Mouse (Mus musculus) urinary bladder, adult 2 months (tissue): ENCODE measurements around the gene Sec24a. TPM values are rescaled to one million over a fixed set of nuclear protein-coding genes. Genes with fewer than 3 reads are reported as not detected.

Experiments used
- DNase-seq: peaks from one replicate; pipeline ENCODE4 v3.0.0; 2022; ENCODE audit warnings: low spot score
- polyA plus RNA-seq: library from polyadenylated mRNA; depleted of rRNA; stranded (reverse); fragments of >200 nt; gene quantifications from 2 replicates; pipeline ENCODE4 v1.2.3, GENCODE M21; 2012; rRNA removed

Sec24a gene
- polyA plus RNA-seq, 1 experiment, result 8.5 TPM

- no peak for DNase-seq
Measured at GRCm38 (mm10) chr11:51649889-51650199, 113.6 kb downstream of the Sec24a start.

- DNase-seq, result no peak
Measured at GRCm38 (mm10) chr11:51649111-51649888, 114.1 kb downstream of the Sec24a start.

- DNase-seq, result no peak
Measured at GRCm38 (mm10) chr11:51648566-51648965, 114.9 kb downstream of the Sec24a start.

- DNase-seq, result no peak
Measured at GRCm38 (mm10) chr11:51646751-51647667, 116.4 kb downstream of the Sec24a start.

GRCm38 (mm10) chr11:51646245-51646644 lies 117.2 kb downstream of the Sec24a start:
- DNase-seq, result no peak

GRCm38 (mm10) chr11:51645293-51645692 lies 118.1 kb downstream of the Sec24a start:
- no peak for DNase-seq

- DNase-seq, result no peak
Measured at GRCm38 (mm10) chr11:51644217-51644616, 119.2 kb downstream of the Sec24a start.

GRCm38 (mm10) chr11:51643761-51644160 lies 119.7 kb downstream of the Sec24a start:
- DNase-seq, result no peak

- no peak for DNase-seq
Measured at GRCm38 (mm10) chr11:51643202-51643601, 120.2 kb downstream of the Sec24a start.

Other genes with a start within 250 kb of the Sec24a start
- gene Phykpl, start 178.9 kb downstream of the Sec24a start, polyA plus RNA-seq, result 14.3 and 19.3 TPM in 2 replicates
- 198 and 201 TPM in 2 replicates for gene Hnrnpab, start 156.8 kb downstream of the Sec24a start, polyA plus RNA-seq
- 48.8 and 55.7 TPM in 2 replicates for gene Nhp2, start 143.9 kb downstream of the Sec24a start, polyA plus RNA-seq
- gene Rmnd5b, start 127.7 kb downstream of the Sec24a start, polyA plus RNA-seq, result 35.3 and 43.4 TPM in 2 replicates
- 4.2 and 4.9 TPM in 2 replicates for gene N4bp3, start 112.8 kb downstream of the Sec24a start, polyA plus RNA-seq
- gene D930048N14Rik, start 112.7 kb downstream of the Sec24a start, polyA plus RNA-seq, result 15.1 and 20.6 TPM in 2 replicates
- gene 0610009B22Rik, start 74.8 kb downstream of the Sec24a start, polyA plus RNA-seq, result 33.4 and 45.1 TPM in 2 replicates
- 98.5 and 124 TPM in 2 replicates for gene Sar1b, start 53 bp upstream of the Sec24a start, polyA plus RNA-seq
- gene Jade2, start 94.0 kb upstream of the Sec24a start, polyA plus RNA-seq, result 10.6 and 16.1 TPM in 2 replicates
- gene Cdkn2aipnl, start 204.0 kb upstream of the Sec24a start, polyA plus RNA-seq, result 21.2 and 23.8 TPM in 2 replicates
- gene Ube2b, start 237.1 kb upstream of the Sec24a start, polyA plus RNA-seq, result 203 and 249 TPM in 2 replicates
- gene Cdkl3, start 240.6 kb upstream of the Sec24a start, polyA plus RNA-seq, result 4.6 and 5.6 TPM in 2 replicates